Mouse (Mus musculus) CH12F3 (cell line): Measurements from ENCODE around the gene Icam2.

Experiments used
- in situ Hi-C: fragments of 300-500 bp; cut with MboI; formaldehyde crosslinking; loops from 2 replicates; pipeline ENCODE4 v1.14.3; 2020; ENCODE audit warnings: low sequenced_read_pairs

Icam2 gene

DNA sequence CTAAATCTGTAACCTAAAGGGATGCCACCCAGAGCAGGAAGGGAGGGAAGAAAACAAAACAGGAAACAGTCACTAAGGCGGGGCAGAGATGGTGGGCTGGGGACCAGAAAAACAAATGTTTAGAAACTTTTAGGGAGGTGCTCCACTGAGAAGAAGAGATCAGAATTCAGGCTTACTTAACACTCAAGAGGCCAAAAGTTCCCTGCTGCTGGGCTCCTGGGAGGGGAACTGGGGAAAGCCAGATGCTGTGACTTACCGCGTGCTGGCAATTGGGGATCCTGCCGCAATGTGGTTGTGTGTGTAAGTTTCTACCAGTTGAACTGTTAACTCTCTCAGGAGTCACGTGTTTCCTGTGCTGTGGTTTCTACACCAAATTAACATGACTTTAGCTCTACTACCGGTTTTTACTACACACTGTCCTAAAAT, at the start of gene Icam2:
Gene Icam2 (minus strand): TSS at position 285 of the 426 bp plus-strand sequence.
- in situ Hi-C loops: no loop called here

DNA sequence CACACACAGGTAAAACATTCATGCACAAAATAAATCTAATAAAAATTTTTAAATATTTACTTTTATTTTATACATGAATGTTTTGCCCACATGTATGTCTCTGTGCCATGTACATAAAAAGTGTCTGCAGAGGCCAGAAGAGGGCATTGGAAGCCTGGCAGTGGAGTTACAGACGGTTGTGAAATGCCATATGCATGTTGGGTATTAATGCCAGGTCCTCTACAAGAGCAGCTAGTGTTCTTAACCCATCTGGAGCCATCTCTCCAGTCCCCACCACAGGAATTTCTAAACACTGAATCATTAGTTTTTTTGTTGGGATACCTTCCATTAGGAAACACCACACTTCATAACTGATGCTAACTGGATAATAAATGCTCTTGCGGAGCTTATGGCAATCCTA, 49.7 kb upstream of the Icam2 start:
- in situ Hi-C loops: no loop called here

DNA sequence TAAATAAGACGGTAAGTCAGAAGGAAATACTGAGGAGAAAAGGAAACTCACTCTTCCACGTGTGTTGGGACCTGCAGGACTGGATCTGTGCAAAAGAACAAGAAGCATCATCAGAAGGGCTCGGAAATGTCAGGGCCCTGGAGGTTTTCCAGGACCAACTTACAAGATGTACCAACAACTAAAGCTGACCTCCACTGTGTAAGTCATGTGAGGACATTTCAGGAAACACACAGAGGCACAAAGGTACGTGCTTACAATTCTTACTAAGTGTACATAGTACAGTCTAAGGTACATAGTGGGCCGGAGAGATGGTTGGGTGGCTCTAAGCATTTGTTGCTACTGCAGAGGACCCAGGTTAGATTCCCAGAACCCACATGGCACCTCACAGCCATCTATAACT, 49.2 kb upstream of the Icam2 start:
- in situ Hi-C loops: no loop called here

DNA sequence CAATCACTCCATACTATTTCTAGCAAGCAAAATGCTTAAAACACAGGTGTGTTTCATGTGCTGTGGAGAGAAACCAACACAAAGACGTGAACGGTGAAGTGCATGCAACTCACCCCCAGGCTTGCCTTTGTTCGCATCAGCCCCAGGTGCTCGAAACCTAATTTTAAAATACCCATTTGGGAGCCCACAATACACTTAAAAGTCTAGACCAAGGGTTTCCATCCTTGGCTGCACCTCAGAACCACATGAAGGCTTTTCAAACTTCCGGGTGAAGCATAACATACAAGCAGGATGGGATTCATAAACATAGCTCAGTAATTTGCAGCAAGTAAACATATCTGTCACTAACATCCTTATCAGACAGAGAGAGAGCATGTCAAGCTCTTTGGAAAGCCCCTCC, 42.5 kb upstream of the Icam2 start:
- in situ Hi-C loops: no loop called here

DNA sequence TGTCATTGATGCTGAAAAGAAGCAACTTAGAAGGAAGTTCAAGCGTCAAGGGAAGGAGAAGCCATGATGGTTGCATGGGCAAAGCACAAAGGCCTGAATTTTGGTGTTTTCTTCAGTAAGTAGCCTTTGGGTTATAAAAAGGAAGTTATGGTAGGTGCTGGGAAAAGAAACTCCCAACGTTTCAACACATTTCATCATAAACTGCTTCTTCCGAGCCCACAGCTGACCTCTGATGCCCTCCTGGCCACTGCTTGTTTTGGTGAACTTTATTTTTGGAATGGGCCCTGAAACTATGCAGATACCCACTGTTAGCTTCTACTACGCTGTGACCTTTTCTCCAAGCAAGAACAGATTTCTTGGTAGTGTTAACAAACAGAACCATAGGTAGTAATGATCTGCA, 41.8 kb upstream of the Icam2 start:
- in situ Hi-C loops: no loop called here

DNA sequence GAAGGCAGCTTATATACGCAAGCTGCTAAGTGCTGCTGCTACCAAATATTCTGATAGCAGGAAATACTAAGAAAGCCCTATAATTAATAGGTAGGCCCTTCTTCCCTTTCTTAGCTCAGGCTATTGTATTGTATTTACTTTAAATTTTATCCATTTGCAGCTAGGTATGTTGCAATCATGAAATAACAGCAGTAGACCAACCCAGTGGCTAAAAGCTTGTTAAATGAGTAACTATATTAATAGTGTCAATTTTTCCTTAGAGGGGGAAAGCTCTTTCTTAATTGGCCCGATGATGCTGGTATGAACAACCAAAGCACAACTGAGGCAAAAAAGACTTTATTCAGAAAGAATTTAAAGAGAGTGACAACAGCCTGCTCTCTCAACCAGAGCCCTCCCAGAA, 40.7 kb upstream of the Icam2 start:
- in situ Hi-C loops: no loop called here

DNA sequence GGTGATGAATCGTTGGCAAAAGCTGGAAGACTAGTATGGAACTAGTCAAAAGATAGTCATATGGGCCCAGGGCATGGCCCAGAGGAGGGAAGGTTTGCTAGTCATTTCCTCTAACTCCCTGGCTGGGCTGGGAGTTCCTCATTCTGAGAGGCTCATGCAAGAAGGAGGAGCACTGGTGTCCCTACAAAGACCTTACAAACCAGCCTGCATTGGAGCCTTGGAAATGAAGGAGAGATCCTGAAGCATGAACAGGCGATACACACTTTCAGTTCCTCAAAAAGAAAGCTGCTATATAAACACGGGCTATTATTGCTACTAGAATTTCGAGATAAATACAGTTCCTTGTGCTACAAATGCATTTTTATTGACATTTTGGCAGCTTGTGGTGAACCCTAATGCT, 40.2 kb upstream of the Icam2 start:
- in situ Hi-C loops: no loop called here

DNA sequence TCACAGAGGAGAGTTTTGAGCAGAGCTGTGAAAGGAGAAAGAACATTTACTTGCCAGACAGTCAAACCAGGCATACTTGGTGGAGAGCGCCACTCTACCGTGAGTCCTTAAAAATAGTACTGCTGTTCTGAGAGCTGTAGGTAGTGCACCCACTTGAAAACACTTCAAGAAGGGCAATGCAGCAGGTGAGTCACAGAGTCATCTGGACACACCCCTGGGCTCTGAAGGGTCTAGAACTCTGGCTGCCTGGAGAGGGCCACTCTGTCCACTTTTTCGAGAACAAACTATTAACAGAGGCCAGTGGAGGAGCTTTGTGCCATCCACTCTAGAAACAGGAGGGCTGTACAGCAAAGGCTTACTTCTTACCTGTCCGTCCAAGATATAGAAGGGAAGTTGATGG, 38.6 kb upstream of the Icam2 start:
- in situ Hi-C loops: no loop called here

DNA sequence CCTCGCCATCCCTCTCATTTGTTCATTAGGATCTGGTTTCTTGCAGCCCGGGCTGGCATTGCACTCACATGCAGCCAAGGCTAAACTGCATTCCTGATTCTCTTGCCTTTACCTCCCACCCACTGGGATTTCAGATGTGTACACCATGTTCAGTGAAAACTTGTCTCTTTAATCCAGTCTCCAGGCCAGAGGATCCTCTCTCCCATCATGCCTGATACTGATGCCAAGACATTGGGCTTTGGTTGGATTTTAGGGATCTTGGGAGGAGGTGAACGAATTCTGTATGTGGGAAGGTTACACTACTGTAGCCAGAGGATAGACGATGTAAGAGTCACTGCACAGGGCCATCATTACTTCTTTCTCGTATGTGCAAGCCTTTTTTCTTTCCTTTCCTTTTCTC, 37.3 kb upstream of the Icam2 start:
- in situ Hi-C loops: no loop called here

DNA sequence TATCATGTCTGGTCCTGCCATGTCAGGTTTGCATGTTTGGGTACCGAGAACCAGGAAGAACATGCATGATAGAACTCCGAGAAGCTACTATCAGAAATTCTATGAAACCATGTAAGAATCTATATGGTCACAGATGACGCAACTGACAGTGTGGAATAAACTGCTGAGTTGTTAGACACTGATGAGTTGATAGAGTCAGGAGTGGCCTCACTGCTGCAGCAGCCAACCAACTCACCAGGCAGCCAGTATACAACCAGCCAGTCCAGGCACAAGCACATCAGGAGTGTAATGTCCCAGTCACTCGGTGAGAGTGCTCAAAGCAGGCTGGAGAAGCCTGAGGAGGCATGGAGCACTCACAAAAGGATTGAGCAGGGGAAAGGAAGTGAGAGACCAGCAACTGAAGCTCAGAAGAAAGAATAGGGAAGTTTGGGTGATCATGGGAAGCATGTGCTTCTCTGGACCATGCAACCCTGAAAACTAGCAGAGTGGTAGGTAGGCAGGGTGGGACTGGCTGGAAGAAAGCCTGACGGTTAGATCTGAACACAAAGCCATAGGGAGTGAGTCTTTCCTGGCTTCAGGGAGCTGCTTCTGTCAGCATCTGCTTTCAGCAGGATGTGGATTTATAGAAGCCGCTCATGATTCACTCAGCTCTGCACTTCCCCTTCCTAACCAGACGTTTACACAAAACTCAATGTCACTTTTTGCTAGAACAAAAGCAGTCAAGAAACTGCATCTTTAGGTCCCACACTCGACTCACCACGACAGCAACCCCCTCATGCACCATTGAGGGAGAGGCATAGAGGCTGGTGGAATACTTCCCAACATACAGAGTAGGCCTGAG, 31.6 kb upstream of the Icam2 start:
- in situ Hi-C loops: loop anchor here (5.0 to 10.0 kb wide), 2 partner anchors 73 to 205 kb away; no protein-coding TSS in a partner anchor

DNA sequence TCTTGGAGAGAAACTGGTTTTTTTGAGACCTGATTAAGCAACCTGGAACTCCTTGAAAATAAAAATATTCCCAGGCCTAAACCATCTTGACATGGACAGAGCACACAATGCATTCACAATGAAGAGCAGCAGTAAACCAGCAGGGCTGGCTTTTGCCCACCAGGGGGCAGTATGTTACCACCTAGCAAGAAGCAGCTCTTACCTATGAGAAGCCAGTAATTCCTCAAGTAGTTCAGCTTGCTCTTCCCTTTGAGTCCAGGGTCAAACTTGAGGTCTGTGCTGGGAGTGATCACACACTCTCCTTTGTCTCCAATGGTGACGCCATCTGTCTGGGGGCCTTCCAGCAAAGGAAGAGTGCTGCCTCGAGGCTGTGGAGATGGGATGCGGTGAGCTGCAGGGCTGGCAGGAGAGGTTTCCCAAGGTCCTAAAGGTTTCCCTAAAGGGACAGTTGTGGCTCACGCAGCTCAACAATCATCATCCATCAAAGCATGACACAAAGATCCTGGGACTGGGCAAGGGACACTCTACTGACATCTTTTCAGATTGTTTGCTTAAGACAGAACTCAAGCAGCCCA, 30.8 kb upstream of the Icam2 start:
- in situ Hi-C loops: loop anchor here (5.0 to 10.0 kb wide), 2 partner anchors 74 to 206 kb away; no protein-coding TSS in a partner anchor

DNA sequence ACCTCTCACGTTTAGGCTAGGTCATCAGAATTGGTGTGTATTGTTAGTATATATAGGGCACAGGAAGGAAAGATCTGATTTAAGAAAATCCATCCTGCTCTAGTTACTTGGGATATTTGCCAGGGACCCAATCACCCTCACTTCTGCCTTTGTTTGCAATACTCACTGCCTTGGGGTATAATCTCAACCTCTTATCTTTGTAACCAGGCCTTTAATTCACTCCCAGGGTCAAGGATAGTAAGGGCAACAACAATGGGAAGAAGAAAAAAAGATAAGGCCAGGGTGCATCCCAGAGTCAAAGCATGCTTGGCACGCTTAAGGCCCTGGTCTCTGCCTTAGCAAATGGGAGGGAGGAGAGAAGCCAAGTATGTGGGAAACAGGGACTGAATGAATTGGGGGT, 30.0 kb upstream of the Icam2 start:
- in situ Hi-C loops: loop anchor here (5.0 to 10.0 kb wide), 2 partner anchors 74 to 207 kb away; no protein-coding TSS in a partner anchor

DNA sequence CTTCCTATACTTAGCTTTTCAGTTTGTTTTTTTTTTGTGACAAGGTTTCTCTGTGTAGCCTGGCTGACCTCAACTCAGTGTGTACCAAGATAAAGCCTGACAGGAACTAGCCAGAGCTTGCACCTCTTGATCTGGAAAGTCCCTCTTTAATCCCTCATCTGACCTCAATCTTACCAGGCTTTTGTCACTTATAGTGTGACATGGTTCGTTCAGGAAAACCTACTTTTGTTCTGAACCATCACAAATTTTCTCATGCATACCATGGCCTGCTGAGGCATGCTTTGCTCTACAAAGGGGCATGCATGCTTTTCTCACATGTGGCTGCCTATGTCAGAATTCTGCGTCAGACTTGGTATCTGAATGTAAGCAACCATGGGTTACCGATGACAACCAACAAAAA, 28.5 kb upstream of the Icam2 start:
- in situ Hi-C loops: loop anchor here (5.0 to 10.0 kb wide), 2 partner anchors 76 to 208 kb away; no protein-coding TSS in a partner anchor

DNA sequence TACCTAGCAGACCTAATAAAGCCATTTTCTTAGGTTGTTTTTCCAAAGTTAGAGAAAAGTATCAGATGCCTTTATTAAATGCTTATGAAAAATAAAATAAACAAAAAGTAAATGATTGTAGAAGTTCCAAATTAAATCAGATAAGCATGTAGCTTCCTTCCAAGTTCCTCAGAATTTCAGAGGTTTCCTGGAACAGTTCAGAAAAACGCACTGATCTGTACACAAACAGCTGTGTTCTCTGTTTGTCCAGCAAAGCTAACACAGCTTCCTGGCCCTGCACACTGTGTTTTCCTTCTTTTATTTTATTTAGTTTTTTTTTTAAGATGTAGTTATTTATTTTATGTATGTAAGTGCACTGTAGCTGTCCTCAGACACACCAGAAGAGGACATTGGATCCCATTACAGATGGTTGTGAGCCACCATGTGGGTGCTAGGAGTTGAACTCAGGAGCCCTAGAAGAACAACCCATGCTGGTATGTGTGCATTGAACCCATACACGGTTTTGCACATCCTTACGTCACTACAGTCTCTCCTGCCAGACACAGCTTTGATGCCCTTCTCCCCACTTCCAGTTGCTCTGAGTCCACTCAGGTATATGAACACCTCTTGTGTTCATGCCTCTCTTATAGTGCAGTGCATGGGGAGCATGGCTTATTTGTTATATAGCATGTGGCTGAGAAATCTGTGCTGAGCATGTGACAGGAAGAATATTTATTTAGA, 24.9 kb upstream of the Icam2 start:
- in situ Hi-C loops: loop anchor here (10.0 kb wide), 1 partner anchor 212 kb away; no protein-coding TSS in a partner anchor

DNA sequence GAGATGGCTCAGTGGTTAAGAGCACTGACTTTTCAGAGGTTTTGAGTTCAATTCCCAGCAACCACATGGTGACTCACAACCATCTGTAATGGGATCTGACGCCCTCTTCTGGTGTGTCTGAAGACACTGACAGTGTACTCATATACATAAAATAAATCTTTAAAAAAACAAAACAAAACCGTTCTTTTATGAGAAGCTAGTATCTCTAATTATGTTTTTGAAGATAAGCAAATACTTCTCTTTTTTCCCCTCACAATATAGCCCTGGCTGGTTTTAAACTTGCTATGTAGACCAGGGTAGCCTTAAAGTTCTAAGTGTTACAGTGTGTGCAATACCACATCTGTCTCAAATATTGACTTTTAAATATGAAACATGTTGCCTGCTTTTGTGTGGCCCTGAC, 23.3 kb upstream of the Icam2 start:
- in situ Hi-C loops: loop anchor here (10.0 kb wide), 1 partner anchor 214 kb away; no protein-coding TSS in a partner anchor

DNA sequence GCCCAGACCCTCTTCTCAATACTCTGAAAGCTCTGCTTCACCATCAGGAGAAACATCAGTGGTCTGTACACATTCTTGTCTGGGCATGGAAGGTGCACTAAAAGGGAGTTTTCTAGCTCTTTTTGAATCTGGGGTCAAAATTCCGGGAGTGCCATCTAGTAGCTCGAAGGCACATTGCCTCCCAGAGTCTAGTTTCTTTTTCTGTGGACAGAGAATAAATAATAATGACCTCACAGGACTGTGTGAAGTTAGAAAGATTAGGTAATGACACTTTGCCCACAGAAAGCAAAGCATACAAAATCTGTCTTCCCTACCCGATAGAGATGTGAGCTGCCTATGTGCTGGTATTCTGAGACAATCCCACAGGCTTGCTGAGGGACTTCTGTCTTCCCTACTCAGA, 22.6 kb upstream of the Icam2 start:
- in situ Hi-C loops: loop anchor here (10.0 kb wide), 1 partner anchor 214 kb away; no protein-coding TSS in a partner anchor

DNA sequence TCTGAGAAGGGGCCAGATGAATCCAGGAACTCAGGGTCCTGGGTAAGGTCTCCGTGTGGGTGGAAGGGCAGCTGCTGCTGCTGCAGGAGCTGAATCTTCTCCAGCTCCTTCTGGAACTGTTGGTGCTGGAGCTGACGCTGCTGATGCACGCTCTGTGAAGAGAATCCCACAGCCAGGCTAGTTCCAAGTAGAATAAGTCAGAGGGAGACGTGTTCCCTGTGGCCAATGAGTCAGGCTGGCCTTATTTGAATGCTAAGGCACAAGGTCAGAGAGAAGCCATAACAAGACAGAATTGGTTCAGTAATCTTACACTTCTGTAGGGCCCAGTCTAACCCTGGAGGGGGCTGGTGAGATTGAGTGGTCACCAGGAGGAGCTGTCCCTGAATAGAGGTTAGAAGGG, 22.1 kb upstream of the Icam2 start:
- in situ Hi-C loops: loop anchor here (10.0 kb wide), 1 partner anchor 215 kb away; no protein-coding TSS in a partner anchor

DNA sequence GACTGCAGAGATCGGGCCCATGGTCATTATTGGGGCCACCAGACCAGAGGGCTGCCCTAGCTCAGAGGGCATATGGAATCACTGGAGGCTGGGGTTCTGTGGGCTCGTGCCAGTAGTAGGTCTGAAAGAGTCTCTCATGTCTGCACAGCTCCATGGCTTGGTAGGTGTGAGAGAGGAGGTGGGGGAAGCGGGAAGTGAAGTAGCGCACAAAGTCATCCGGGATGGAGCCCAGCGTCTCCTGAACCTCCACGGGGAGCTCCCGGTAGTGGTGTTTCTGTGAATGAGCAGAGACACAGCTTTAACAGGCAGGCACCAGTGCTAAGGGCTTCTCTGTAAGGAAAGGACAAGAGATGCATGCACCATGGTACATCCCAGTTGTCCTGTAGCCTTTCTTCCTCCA, 10.6 kb upstream of the Icam2 start:
- in situ Hi-C loops: no loop called here

DNA sequence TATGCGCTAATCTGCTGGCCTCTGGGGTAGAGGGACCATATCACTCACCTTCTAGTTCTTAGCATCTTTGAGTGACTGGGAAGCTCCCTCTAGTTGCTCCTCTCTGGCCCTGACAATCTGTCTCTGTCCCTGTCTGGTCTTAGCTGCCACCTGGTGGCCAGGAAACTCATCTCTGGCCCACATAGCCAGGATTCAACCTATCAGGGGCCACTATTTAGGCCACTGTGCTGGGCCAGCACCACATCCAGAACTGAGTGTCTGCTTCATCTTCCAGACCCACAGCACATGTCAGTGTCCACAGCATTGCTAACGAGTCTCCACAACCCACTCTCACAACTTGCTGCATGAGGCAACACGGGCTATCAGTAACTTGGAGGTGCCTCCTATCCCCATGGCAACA, 9.8 kb upstream of the Icam2 start:
- in situ Hi-C loops: no loop called here

DNA sequence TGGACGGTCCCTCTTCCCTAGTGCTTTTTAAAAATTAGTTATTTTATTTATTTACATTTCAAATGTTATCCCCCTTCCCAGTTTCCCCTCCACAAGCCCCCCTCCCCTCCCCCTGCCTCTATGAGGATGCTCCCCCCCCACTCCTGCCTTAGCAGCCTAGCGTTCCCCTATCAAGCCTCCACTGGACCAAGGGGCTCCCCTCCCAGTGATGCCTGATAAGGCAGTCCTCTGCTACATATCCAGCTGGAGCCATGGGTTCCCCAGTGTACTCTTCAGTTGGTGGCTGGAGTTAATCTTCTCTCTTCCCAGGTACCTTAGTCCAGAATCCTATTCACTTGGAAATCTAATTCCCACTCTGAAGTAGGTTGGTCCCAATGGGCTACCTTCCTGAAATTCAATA, 6.2 kb upstream of the Icam2 start:
- in situ Hi-C loops: loop anchor here (5.0 kb wide), 1 partner anchor 67 kb away; no protein-coding TSS in a partner anchor

DNA sequence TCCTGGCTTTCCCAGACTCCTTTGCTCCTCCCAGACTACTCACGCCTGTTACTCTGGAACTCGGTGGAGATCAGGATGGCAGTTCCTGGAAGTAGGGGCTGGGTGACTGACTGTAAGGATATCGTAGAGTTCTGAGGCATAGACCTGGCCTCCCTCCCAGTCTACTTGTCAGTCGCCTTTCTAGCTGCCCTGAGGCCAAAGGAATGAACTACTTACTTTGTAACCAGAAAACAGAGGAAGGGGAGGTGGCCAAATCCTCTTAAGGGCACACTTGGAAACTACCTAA, 5.4 kb upstream of the Icam2 start:
- in situ Hi-C loops: loop anchor here (5.0 kb wide), 1 partner anchor 66 kb away; no protein-coding TSS in a partner anchor
